Mouse (Mus musculus) adrenal gland, postnatal 10 days (tissue): ENCODE measurements around the gene Rita1. TPM values are rescaled to one million over a fixed set of nuclear protein-coding genes. Genes with fewer than 3 reads are reported as not detected.

Experiments used
- total RNA-seq, 2 experiments: library from RNA; stranded (reverse); gene quantifications; 2 replicates each; pipeline ENCODE4 v1.2.3; 2021

Rita1 gene
- total RNA-seq, 2 experiments from 2014 or later = 12.9 to 17.4 TPM

Other genes starting within 250 kb of the Rita1 start
- not detected for gene Lhx5, start 180.9 kb downstream of the Rita1 start, total RNA-seq
- gene Sdsl, start 139.8 kb downstream of the Rita1 start, total RNA-seq = 10 to 100 TPM; 33.5 to 38.3 TPM
- 10 to 100 TPM in 1 of 2 experiments, 1 to 10 TPM in 1; 2.5 to 20.1 TPM for gene Sds, start 136.1 kb downstream of the Rita1 start, total RNA-seq
- gene Plbd2, start 109.0 kb downstream of the Rita1 start, total RNA-seq = 10 to 100 TPM; 61.8 to 64.4 TPM
- 10 to 100 TPM; 35.2 to 39.3 TPM for gene Slc8b1, start 101.4 kb downstream of the Rita1 start, total RNA-seq
- gene Tpcn1, start 23.9 kb downstream of the Rita1 start, total RNA-seq = 10 to 100 TPM; 53.1 to 60.4 TPM
- under 1 TPM; 0.42 to 0.51 TPM for gene Iqcd, start 23.6 kb downstream of the Rita1 start, total RNA-seq
- gene Ddx54, start 150 bp upstream of the Rita1 start, total RNA-seq = 10 to 100 TPM; 36.0 to 36.1 TPM
- under 1 TPM in 1 of 2 experiments, not detected in 1; 0.42 TPM for gene Cfap73, start 21.6 kb upstream of the Rita1 start, total RNA-seq
- gene Rasal1, start 36.2 kb upstream of the Rita1 start, total RNA-seq = 1 to 10 TPM; 6.9 to 8.9 TPM
- 1 to 10 TPM; 7.4 to 9.2 TPM for gene Dtx1, start 99.3 kb upstream of the Rita1 start, total RNA-seq
- under 1 TPM; 0.09 to 0.24 TPM for gene Oas2, start 137.3 kb upstream of the Rita1 start, total RNA-seq
- gene Oas3, start 165.1 kb upstream of the Rita1 start, total RNA-seq = under 1 TPM; 0.15 to 0.21 TPM
- gene Oas1e, start 182.9 kb upstream of the Rita1 start, total RNA-seq = not detected
- gene Oas1c, start 199.9 kb upstream of the Rita1 start, total RNA-seq = 1 to 10 TPM; 1.0 to 1.1 TPM
- not detected for gene Oas1f, start 234.8 kb upstream of the Rita1 start, total RNA-seq
- gene Oas1h, start 248.8 kb upstream of the Rita1 start, total RNA-seq = not detected